Comparison of ENCODE assay signal across 8 mouse cellular contexts in the genomic region with DNA sequence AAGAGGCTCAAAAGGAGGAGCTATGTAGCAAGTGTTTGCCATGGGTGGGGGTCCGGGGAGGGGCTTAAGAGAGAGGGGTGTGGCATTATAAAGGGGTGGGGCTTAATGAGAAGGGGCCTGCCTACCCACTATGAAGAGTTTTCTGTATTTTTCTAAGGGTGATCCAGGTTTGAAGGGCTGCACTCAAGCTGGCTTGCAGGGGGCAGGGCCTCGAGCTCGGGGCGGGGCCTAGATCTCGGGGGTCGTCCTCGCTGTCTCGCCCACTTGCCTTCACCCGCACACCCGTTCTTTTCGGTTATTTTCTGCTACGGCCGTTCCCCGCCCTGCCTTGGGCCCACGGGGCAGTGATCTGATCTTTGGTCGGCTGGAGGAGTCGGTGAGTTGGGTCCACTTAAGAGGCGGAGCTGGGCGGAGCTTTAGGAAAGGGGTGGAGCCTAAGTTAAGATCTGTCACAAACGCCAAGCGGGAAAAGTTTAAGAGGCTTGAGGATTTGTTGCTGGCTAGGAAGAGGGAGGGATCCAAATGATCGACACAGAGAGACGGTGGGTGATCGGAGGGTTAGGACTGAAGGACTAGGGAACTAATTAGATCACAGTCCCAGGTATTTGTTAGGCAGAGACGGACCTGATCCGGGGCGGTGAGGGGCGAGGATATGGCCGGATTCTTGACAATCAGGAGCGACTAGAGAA. TPM values are rescaled to one million over a fixed set of nuclear protein-coding genes. Genes with fewer than 3 reads are reported as not detected.
DNase-seq lines count a peak whose midpoint lies in the region; ATAC-seq lines count a peak whose summit lies in the region.

A gene (plus strand): TSS at position 145 of the 689 bp plus-strand sequence.
A gene (minus strand): TSS at position 346 of the 689 bp plus-strand sequence.

- H3K9ac ChIP-seq in heart, embryonic 15.5 days: peak within 1 kb of the TSS; percentile 60

- peak within 1 kb of the TSS; percentile 88 for H3K4me2 ChIP-seq in heart, embryonic 15.5 days

- peaks cover 52% of the 10 kb centered on the region for H3K27me3 ChIP-seq in heart, embryonic 15.5 days

- peaks cover 42% of the 10 kb centered on the region for H3K4me1 ChIP-seq in heart, embryonic 15.5 days (replicated peaks)

- peak; percentile 15; the same call in 1 of the 2 replicates for ATAC-seq in heart, embryonic 15.5 days (replicated peaks; ENCODE audit: insufficient number of reproducible peaks, insufficient read depth, low FRiP score, low read depth)

- H3K36me3 ChIP-seq in heart, embryonic 15.5 days: peaks cover 22% of the 10 kb centered on the region

- peak within 1 kb of the TSS; percentile 77 for H3K27ac ChIP-seq in heart, embryonic 15.5 days

- under 1% methylated on average over 30 of the region's 30 CpGs for WGBS in heart, embryonic 15.5 days

- no peaks in the 10 kb centered on the region for H3K9me3 ChIP-seq in heart, embryonic 15.5 days (replicated peaks)

- peak; percentile 57 for DNase-seq in MN1 (ENCODE audit: low spot score)
- DNase-seq in brain, adult 2 months (ENCODE audit: low read depth, low spot score): peak; percentile 75
- peak; percentile 89 for DNase-seq in fibroblast of lung, adult 2 months (ENCODE audit: low read depth)
- peak; percentile 92 for DNase-seq in kidney, postnatal 10 days
- DNase-seq in lung, postnatal 14 days: peak; percentile 80
- DNase-seq in ovary, postnatal 10 days (ENCODE audit: low spot score): peak; percentile 39
- no peak for DNase-seq in thymus, adult 18-20 months

- peak within 1 kb of the TSS; percentile 62 for H3K4me3 ChIP-seq in heart, embryonic 15.5 days

RNA-seq across cellular contexts. Expression of the first gene that starts in this region (rescaled TPM):
- polyA plus RNA-seq in heart, embryonic 15.5 days (2015; fragmentation: Nextera tagmentation; extraction: Ambion mirVana): 0.28 and 0.53 TPM in 2 replicates

RNA-seq across cellular contexts. Expression of the second gene that starts in this region (rescaled TPM):
- polyA plus RNA-seq in heart, embryonic 15.5 days (2015; fragmentation: Nextera tagmentation; extraction: Ambion mirVana): 1.2 and 1.5 TPM in 2 replicates

Comparison
In these comparisons a context has a peak if more than half of its experiments do, and no peak if none do; other contexts are left out.
1. DNase-seq: peak in MN1 (single experiment), brain, adult 2 months (single experiment), fibroblast of lung, adult 2 months (single experiment), kidney, postnatal 10 days (single experiment), lung, postnatal 14 days (single experiment) and ovary, postnatal 10 days (single experiment); none in thymus, adult 18-20 months (0 of 2).